Mouse (Mus musculus): ENCODE data around the gene Fam98c. TPM values are rescaled to one million over a fixed set of nuclear protein-coding genes. Genes with fewer than 3 reads are reported as not detected.

The Fam98c gene
- 1.3 TPM for polyA plus RNA-seq (2014; fragmentation: Illumina TruSeq; extraction: RNeasy Lipid Tissue Mini Kit (QIAGEN cat#74804); ENCODE audit: low read depth, low replicate concordance)

GRCm38 (mm10) chr7:29155838-29156782 lies at the start of gene Fam98c:
Gene Fam98c, minus strand, starts transcription at chr7:29156234.

GRCm38 (mm10) chr7:29180077-29180853 lies 24.2 kb upstream of the Fam98c start, which contains the start of gene Psmd8:
Gene Psmd8, minus strand, starts transcription at chr7:29180701.

GRCm38 (mm10) chr7:29170066-29170754 lies 14.2 kb upstream of the Fam98c start, which contains the start of the genes Ggn and Spred3:
Gene Ggn, plus strand, starts transcription at chr7:29170210.
Gene Spred3, minus strand, starts transcription at chr7:29170411.

GRCm38 (mm10) chr7:29134693-29135386 lies 21.2 kb downstream of the Fam98c start, which contains the start of gene Rasgrp4:
Gene Rasgrp4, plus strand, starts transcription at chr7:29134851.

GRCm38 (mm10) chr7:29124970-29125369 lies 31.1 kb downstream of the Fam98c start, which contains the start of gene Ryr1:
Gene Ryr1, minus strand, starts transcription at chr7:29125179.

Other genes with a start within 250 kb of the Fam98c start
- 31.7 TPM for gene Actn4, start 193.9 kb downstream of the Fam98c start, polyA plus RNA-seq (2014; fragmentation: Illumina TruSeq; extraction: RNeasy Lipid Tissue Mini Kit (QIAGEN cat#74804); ENCODE audit: low read depth, low replicate concordance)
- 8.5 TPM for gene Eif3k, start 174.4 kb downstream of the Fam98c start, polyA plus RNA-seq (2014; fragmentation: Illumina TruSeq; extraction: RNeasy Lipid Tissue Mini Kit (QIAGEN cat#74804); ENCODE audit: low read depth, low replicate concordance)
- gene Map4k1, start 174.2 kb downstream of the Fam98c start, polyA plus RNA-seq (2014; fragmentation: Illumina TruSeq; extraction: RNeasy Lipid Tissue Mini Kit (QIAGEN cat#74804); ENCODE audit: low read depth, low replicate concordance), result not detected
- gene Ryr1, start 31.1 kb downstream of the Fam98c start, polyA plus RNA-seq (2014; fragmentation: Illumina TruSeq; extraction: RNeasy Lipid Tissue Mini Kit (QIAGEN cat#74804); ENCODE audit: low read depth, low replicate concordance), result 0.47 TPM
- 0.23 TPM for gene Rasgrp4, start 21.4 kb downstream of the Fam98c start, polyA plus RNA-seq (2014; fragmentation: Illumina TruSeq; extraction: RNeasy Lipid Tissue Mini Kit (QIAGEN cat#74804); ENCODE audit: low read depth, low replicate concordance)
- gene Ggn, start 14.0 kb upstream of the Fam98c start, polyA plus RNA-seq (2014; fragmentation: Illumina TruSeq; extraction: RNeasy Lipid Tissue Mini Kit (QIAGEN cat#74804); ENCODE audit: low read depth, low replicate concordance), result not detected
- 8.0 TPM for gene Spred3, start 14.2 kb upstream of the Fam98c start, polyA plus RNA-seq (2014; fragmentation: Illumina TruSeq; extraction: RNeasy Lipid Tissue Mini Kit (QIAGEN cat#74804); ENCODE audit: low read depth, low replicate concordance)
- 105 TPM for gene Psmd8, start 24.5 kb upstream of the Fam98c start, polyA plus RNA-seq (2014; fragmentation: Illumina TruSeq; extraction: RNeasy Lipid Tissue Mini Kit (QIAGEN cat#74804); ENCODE audit: low read depth, low replicate concordance)
- 0.35 TPM for gene Catsperg1, start 57.8 kb upstream of the Fam98c start, polyA plus RNA-seq (2014; fragmentation: Illumina TruSeq; extraction: RNeasy Lipid Tissue Mini Kit (QIAGEN cat#74804); ENCODE audit: low read depth, low replicate concordance)
- gene Kcnk6, start 76.3 kb upstream of the Fam98c start, polyA plus RNA-seq (2014; fragmentation: Illumina TruSeq; extraction: RNeasy Lipid Tissue Mini Kit (QIAGEN cat#74804); ENCODE audit: low read depth, low replicate concordance), result 2.7 TPM
- gene Yif1b, start 82.1 kb upstream of the Fam98c start, polyA plus RNA-seq (2014; fragmentation: Illumina TruSeq; extraction: RNeasy Lipid Tissue Mini Kit (QIAGEN cat#74804); ENCODE audit: low read depth, low replicate concordance), result not detected
- gene 2200002D01Rik, start 92.2 kb upstream of the Fam98c start, polyA plus RNA-seq (2014; fragmentation: Illumina TruSeq; extraction: RNeasy Lipid Tissue Mini Kit (QIAGEN cat#74804); ENCODE audit: low read depth, low replicate concordance), result 2.6 TPM
- gene Spint2, start 125.7 kb upstream of the Fam98c start, polyA plus RNA-seq (2014; fragmentation: Illumina TruSeq; extraction: RNeasy Lipid Tissue Mini Kit (QIAGEN cat#74804); ENCODE audit: low read depth, low replicate concordance), result 7.2 TPM
- not detected for gene Ppp1r14a, start 133.1 kb upstream of the Fam98c start, polyA plus RNA-seq (2014; fragmentation: Illumina TruSeq; extraction: RNeasy Lipid Tissue Mini Kit (QIAGEN cat#74804); ENCODE audit: low read depth, low replicate concordance)
- not detected for gene Dpf1, start 147.7 kb upstream of the Fam98c start, polyA plus RNA-seq (2014; fragmentation: Illumina TruSeq; extraction: RNeasy Lipid Tissue Mini Kit (QIAGEN cat#74804); ENCODE audit: low read depth, low replicate concordance)

Data from adrenal gland, adult 10 weeks (tissue).